Mouse (Mus musculus): Measurements from ENCODE around the gene Zmynd11.
"Not testable (repeated sequence)": the region's sequence is repeated elsewhere in the genome, so short reads cannot be mapped to it uniquely, and the experiment has no call there.

The Zmynd11 gene

GRCm38 (mm10) chr13:9764646-9765536 is at the start of gene Zmynd11:
Zmynd11 (minus strand) TSS chr13:9765330.
- peak; percentile 52 for DNase-seq (ENCODE audit: low spot score)

- DNase-seq (ENCODE audit: low spot score) = no peak
Measured at GRCm38 (mm10) chr13:9795889-9796631, 30.9 kb upstream of the Zmynd11 start.

DNA sequence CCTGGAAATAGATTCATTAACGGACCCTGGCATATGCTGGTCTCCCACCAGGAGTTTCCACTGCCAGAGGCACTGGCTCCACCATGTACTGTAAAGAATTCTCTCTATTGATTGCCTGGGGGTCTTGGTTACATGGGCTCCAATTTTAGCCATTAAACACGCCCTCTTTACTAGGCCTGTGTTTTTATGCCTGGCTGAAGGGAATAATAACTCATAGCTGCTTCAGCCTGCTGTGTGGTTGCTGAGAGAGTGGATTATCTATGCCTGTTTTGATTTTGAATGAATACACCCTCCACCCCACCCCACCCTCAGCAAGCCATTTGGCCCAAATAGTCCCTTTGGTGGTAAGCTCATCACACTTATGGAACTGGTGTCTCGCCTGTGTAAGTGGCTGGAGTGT is 20.9 kb upstream of the Zmynd11 start:
- no peak for DNase-seq (ENCODE audit: low spot score)

DNA sequence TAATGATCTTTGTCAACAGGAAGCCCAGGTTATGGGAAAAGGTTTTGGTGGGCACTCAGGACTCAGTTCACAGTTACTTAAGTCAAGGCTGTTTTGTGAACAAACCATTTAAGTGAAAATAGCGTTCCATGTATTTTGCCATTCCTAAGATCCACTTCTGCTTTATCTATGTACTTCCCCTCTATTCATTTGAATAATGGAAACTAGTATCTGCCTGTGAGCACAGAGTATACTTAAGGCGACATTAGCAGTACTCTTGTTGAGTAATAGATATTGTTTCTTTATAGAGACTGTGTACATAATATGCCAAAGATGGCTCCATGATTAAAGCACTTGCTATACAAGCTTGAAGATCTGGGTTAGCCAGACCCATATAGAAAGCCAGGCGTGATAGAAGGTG is 18.6 kb upstream of the Zmynd11 start:
- no peak for DNase-seq (ENCODE audit: low spot score)

GRCm38 (mm10) chr13:9775901-9776300 is 10.8 kb upstream of the Zmynd11 start:
- peak; percentile 57 for DNase-seq (ENCODE audit: low spot score)

GRCm38 (mm10) chr13:9774077-9774476 is 8.9 kb upstream of the Zmynd11 start:
- DNase-seq (ENCODE audit: low spot score) = no peak

DNA sequence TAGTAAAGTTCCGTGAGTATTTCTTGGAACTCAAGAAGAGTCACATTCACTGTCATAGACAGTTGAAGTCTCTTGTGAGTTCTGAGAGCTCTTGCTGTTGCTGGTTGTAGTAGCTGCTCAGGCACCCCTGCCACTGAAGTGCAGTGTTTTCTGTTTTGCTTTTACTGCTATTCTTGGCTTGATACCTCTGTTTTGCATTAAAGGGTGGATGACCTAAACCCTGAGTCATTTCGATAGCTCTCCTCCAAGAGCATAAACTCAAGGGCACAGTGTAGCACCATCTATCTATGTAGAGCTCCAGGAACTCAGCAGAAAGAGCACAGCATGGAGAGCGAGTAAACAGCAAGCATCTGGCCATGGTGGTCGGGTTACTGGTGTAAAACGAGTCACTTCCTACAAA is 2.1 kb upstream of the Zmynd11 start:
- DNase-seq (ENCODE audit: low spot score) = no peak

DNA sequence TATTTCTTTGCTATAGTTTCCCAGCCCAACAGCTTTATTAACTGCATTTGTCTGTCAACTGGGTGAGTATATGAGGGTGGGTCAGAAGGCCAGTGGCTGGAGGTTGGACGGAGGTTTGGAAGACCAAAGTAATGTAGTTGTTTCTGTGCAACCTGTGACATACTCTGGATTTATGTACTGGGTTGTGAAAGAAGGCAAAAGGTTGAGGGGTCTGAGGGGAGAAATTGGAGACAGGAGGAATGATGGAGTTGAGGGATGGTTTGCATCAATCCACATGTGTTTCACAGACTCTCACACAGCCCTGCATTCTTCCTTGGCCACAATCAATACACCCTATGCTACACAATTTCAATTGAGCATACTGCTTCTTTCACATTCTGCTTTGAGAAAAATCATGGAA is 1.4 kb upstream of the Zmynd11 start:
- DNase-seq (ENCODE audit: low spot score) = no peak

GRCm38 (mm10) chr13:9765537-9765851 is 364 bp upstream of the Zmynd11 start:
- DNase-seq (ENCODE audit: low spot score) = no peak

GRCm38 (mm10) chr13:9763828-9764645 is 1.1 kb downstream of the Zmynd11 start:
- DNase-seq (ENCODE audit: low spot score) = peak; percentile 72

DNA sequence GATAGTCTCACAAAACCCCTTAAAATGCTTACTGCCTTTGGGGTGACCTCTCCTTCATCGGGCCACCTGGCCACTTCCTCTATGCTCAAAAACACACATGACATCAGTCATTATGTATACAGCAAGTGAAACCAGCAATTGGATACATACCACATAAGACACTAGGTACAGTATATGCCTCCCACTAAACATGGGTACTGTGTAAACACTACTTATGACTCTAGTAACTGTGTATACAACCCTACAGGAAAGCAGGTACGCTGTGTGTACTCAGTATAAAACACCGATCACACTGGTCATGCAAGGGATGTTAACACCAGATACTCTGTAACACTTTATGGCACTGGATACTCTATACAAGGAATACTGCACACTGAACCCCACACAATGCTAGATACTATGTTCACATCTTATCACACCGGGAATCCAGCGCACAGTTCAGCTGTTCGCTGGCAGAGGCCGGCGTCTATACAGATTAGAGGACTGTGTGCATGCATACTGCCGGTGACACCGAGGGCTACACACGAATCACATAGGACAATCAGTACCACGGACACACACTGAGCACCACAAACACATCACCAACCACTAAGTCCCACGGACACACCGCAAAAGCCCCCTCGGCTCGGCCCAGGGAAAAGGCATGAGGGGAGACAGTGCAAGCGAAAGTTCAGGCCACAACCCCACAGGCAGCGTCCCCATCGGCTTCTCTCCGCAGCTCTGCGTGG is 1.9 kb downstream of the Zmynd11 start:
- peak; percentile 29 for DNase-seq (ENCODE audit: low spot score)

DNA sequence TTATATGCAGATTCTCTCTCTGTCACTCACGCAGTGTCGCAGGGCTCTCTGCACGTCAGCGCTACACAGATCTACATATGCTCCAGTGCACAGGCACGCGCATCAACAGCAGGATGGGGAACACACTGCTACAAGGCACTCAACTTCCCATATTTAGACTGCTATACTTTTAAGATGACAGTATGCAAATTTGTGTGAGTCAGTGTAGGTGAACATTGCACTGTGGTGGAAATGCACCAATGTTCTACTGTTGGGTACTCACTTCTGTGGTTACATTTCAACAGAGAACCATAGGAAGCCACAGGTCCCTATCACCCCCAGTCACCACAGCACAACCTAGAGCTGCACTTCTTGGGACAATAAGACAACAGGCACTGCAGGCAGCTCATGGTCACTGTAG is 5.1 kb downstream of the Zmynd11 start:
- DNase-seq (ENCODE audit: low spot score) = peak; percentile 70

GRCm38 (mm10) chr13:9757842-9758491 is 7.2 kb downstream of the Zmynd11 start:
- DNase-seq (ENCODE audit: low spot score) = no peak

DNA sequence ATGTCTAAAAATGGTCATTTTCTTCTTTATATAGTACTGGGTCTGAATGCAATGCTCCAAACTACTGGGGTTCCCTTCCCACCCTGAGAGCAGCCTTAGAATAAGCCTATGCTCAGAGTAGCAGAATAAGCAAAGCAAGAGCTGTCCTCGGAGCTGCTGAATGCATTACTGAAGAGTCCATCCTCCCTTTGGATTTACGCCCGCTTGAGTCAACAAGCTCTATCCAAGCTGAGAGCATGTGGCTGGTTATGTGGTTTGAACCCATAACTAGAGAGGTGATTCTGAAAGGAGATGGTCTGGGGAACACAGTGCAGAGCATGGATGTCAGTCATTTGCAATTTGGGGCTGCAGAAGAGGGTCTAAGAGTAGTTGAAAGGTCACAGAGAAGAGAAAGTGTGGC is 11.4 kb downstream of the Zmynd11 start:
- no peak for DNase-seq (ENCODE audit: low spot score)

DNA sequence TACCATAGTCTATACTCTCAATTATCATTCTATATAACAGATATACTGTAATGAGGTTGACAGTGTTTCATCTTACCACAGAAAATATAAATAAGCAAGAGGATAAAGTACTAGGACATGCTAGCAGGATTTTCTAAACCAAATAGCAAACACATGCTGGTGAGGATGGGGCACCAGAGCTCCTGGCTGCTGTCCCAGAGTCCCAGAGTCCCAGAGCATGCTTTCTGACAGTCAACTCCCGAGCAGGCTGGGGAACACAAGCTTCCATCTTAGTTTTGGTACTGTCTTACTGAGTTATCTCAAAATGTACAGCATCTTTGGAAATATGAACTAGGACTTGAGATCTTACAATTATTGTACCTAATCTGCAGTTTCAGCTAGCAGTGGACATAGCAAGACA is 14.8 kb downstream of the Zmynd11 start:
- DNase-seq (ENCODE audit: low spot score) = no peak

- no peak for DNase-seq (ENCODE audit: low spot score)
Measured at GRCm38 (mm10) chr13:9749796-9750195, 15.3 kb downstream of the Zmynd11 start.

GRCm38 (mm10) chr13:9738190-9738589 is 26.9 kb downstream of the Zmynd11 start:
- DNase-seq (ENCODE audit: low spot score) = peak; percentile 17

DNA sequence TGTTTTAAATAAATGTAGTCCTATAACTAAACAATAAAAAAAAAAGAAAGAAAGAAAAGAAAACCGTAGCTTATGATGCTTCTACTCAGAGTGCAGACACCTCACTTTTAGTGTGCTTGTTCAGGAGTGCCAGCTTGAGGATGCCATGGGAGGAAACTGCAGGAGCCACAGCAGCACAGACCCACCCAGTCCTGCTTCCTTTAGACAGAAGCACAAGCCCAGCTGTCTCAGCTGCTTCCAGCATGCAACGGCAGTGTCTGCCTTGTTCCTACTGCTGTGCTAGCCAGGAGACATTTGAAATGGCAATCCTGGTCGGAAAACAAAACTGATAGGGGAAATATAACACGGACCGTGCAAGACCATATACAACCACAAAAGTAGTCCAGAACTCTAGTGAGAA is 28.1 kb downstream of the Zmynd11 start:
- DNase-seq (ENCODE audit: low spot score) = no peak

GRCm38 (mm10) chr13:9732262-9732661 is 32.9 kb downstream of the Zmynd11 start:
- not testable (repeated sequence) for DNase-seq (ENCODE audit: low spot score)

DNA sequence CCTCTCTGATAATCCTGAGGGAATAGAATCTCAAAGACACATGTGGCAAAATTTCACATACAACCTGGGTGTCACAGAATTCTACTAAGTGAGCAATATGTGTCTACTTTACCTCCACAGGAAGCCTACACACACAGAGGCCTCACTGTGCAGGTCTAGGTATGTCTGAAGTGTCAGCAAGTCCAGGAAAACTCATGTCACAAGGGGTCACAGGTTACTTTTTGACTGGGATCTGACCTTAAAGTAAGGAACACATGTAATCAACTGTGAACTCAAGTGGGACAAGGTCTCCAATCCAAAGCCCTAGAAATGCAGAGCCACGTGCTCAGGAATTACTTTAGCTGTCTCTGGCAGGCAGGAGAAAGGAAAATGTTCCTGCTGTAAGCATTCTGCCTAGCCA is 36.1 kb downstream of the Zmynd11 start:
- no peak for DNase-seq (ENCODE audit: low spot score)

DNA sequence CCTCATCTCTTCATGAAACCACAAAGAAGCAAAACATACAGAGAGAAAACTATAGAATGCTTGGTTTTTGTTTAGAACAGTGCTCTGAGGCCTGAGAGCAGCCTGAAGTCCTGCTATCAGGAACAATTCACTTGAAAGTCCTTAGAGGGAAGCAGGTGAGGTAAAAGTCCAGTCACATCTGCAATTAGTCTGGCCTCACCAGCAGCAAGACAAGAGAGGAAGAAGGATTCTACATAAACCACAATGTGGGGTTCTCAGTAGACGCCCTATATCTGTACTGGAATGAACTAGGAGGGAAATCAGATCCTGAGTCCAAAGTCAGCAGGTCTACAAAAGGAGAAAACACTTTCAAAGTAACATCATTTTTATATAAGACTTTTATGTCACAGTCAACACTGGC is 49.9 kb downstream of the Zmynd11 start:
- DNase-seq (ENCODE audit: low spot score) = no peak

All from T-cell, adult 2 months (primary cell).